Mouse (Mus musculus) MEL (cell line): ENCODE measurements around the gene Sdccag8. TPM values are rescaled to one million over a fixed set of nuclear protein-coding genes. Genes with fewer than 3 reads are reported as not detected.

Experiments used
- DNase-seq: peaks from one replicate; pipeline ENCODE4 v3.0.0; 2011; ENCODE audit warnings: low read depth, low spot score
- H3K27ac ChIP-seq: 2 replicates; pipeline ENCODE4 v1.5.1; 2012; ENCODE audit warnings: low read depth, mild to moderate bottlenecking, control low read depth, low read length, moderate library complexity; ENCODE audit not compliant: control insufficient read depth
- H3K27me3 ChIP-seq, 2 experiments: fragments of 150-350 bp in 1 of 2; sonication (generic) in 1 of 2; 2 replicates each; pipeline ENCODE4 v1.6.1; 2012; ENCODE audit warnings: low read length in 2 of 2, mild to moderate bottlenecking in 2 of 2, improper control_type of control experiment in 1 of 2, moderate library complexity in 1 of 2; ENCODE audit not compliant: insufficient read depth in 2 of 2, control insufficient read depth in 1 of 2
- H3K36me3 ChIP-seq, 2 experiments: 2 replicates each; pipeline ENCODE4 v1.6.1; 2012 to 2014; ENCODE audit warnings: low read length in 2 of 2, improper control_type of control experiment in 1 of 2, inconsistent platforms in 1 of 2, mild to moderate bottlenecking in 1 of 2; ENCODE audit not compliant: insufficient read depth in 2 of 2, control insufficient read depth in 1 of 2
- H3K4me1 ChIP-seq, 2 experiments: fragments of 150-350 bp in 1 of 2; sonication (generic) in 1 of 2; 2 replicates each; pipeline ENCODE4 v1.6.1; 2012; ENCODE audit warnings: low read length in 2 of 2, improper control_type of control experiment in 1 of 2, mild to moderate bottlenecking in 1 of 2; ENCODE audit not compliant: insufficient read depth in 2 of 2, control insufficient read depth in 1 of 2
- H3K4me3 ChIP-seq, 2 experiments: fragments of 150-350 bp in 1 of 2; sonication (generic) in 1 of 2; 2 replicates each; pipeline ENCODE4 v1.5.1; 2012; ENCODE audit warnings: low read depth in 2 of 2, low read length in 2 of 2, mild to moderate bottlenecking in 2 of 2, moderate library complexity in 2 of 2, control low read depth in 1 of 2, improper control_type of control experiment in 1 of 2; ENCODE audit not compliant: control insufficient read depth in 1 of 2, insufficient read depth in 1 of 2
- H3K79me2 ChIP-seq: 2 replicates; pipeline ENCODE4 v1.6.1; 2012; ENCODE audit warnings: mild to moderate bottlenecking, low read length, moderate library complexity; ENCODE audit not compliant: control insufficient read depth, poor library complexity, insufficient read depth
- H3K9ac ChIP-seq: 2 replicates; pipeline ENCODE4 v1.6.1; 2012; ENCODE audit warnings: low read depth, mild to moderate bottlenecking, control low read depth, low read length, moderate library complexity; ENCODE audit not compliant: control insufficient read depth, poor library complexity, severe bottlenecking
- H3K9me3 ChIP-seq: fragments of 150-350 bp; sonication (generic); replicated peaks from 2 replicates; pipeline ENCODE4 v1.6.1; 2012; ENCODE audit warnings: mild to moderate bottlenecking, low read length, improper control_type of control experiment, moderate library complexity; ENCODE audit not compliant: insufficient read depth
- BHLHE40 ChIP-seq: IDR thresholded peaks from 2 replicates; pipeline ENCODE4 v1.6.1; 2012; ENCODE audit warnings: low read depth, mild to moderate bottlenecking, inconsistent platforms, low read length, improper control_type of control experiment, borderline replicate concordance
- CHD1 ChIP-seq: IDR thresholded peaks from 2 replicates; pipeline ENCODE4 v1.6.1; 2012; ENCODE audit warnings: low read depth, mild to moderate bottlenecking, inconsistent platforms, low read length, improper control_type of control experiment
- CHD2 ChIP-seq: IDR thresholded peaks from 2 replicates; pipeline ENCODE4 v1.6.1; 2011; ENCODE audit warnings: low read length, improper control_type of control experiment
- CTCF ChIP-seq, 3 experiments: IDR thresholded peaks in 2 of 3; conservative IDR thresholded peaks in 1 of 3; 2 replicates each; pipeline ENCODE4 v1.5.1; 2011 to 2012; ENCODE audit warnings: low read length in 3 of 3, low read depth in 2 of 3, mild to moderate bottlenecking in 2 of 3, improper control_type of control experiment in 1 of 3, inconsistent platforms in 1 of 3, mixed read lengths in 1 of 3, moderate library complexity in 1 of 3; ENCODE audit not compliant: control insufficient read depth in 1 of 3, insufficient read depth in 1 of 3, poor library complexity in 1 of 3, severe bottlenecking in 1 of 3
- ELF1 ChIP-seq: IDR thresholded peaks from 2 replicates; pipeline ENCODE4 v1.6.1; 2014; ENCODE audit warnings: low read depth, mild to moderate bottlenecking, inconsistent platforms, low read length, improper control_type of control experiment, moderate library complexity
- EP300 ChIP-seq, 2 experiments: IDR thresholded peaks; 2 replicates each; pipeline ENCODE4 v1.6.1; 2011; ENCODE audit warnings: improper control_type of control experiment in 2 of 2, low read length in 2 of 2, low read depth in 1 of 2, mild to moderate bottlenecking in 1 of 2
- GATA1 ChIP-seq: IDR thresholded peaks from 2 replicates; pipeline ENCODE4 v1.6.1; 2011; ENCODE audit warnings: low read depth, low read length, improper control_type of control experiment
- HCFC1 ChIP-seq: IDR thresholded peaks from 2 replicates; pipeline ENCODE4 v1.6.1; 2012; ENCODE audit warnings: low read depth, mild to moderate bottlenecking, inconsistent platforms, low read length, improper control_type of control experiment, moderate library complexity
- JUND ChIP-seq: IDR thresholded peaks from 2 replicates; pipeline ENCODE4 v1.6.1; 2011; ENCODE audit warnings: low read depth, mild to moderate bottlenecking, improper control_type of control experiment, low read length
- KAT2A ChIP-seq: conservative IDR thresholded peaks from 2 replicates; pipeline ENCODE4 v1.6.1; 2012; ENCODE audit warnings: low read depth, low read length, improper control_type of control experiment, inconsistent platforms
- MAFK ChIP-seq: IDR thresholded peaks from 2 replicates; pipeline ENCODE4 v1.6.1; 2011; ENCODE audit warnings: low read depth, mild to moderate bottlenecking, low read length, improper control_type of control experiment, borderline replicate concordance
- MAX ChIP-seq: IDR thresholded peaks from 2 replicates; pipeline ENCODE4 v1.6.1; 2011; ENCODE audit warnings: low read length, improper control_type of control experiment
- MAZ ChIP-seq: IDR thresholded peaks from 2 replicates; pipeline ENCODE4 v1.6.1; 2012; ENCODE audit warnings: low read depth, mild to moderate bottlenecking, inconsistent platforms, low read length, improper control_type of control experiment
- MXI1 ChIP-seq: IDR thresholded peaks from 2 replicates; pipeline ENCODE4 v1.6.1; 2011; ENCODE audit warnings: mild to moderate bottlenecking, low read depth, low read length, improper control_type of control experiment
- NELFE ChIP-seq: IDR thresholded peaks from 2 replicates; pipeline ENCODE4 v1.6.1; 2011; ENCODE audit warnings: low read depth, low read length, improper control_type of control experiment
- NRF1 ChIP-seq: IDR thresholded peaks from 2 replicates; pipeline ENCODE4 v1.6.1; 2014; ENCODE audit warnings: low read depth, mild to moderate bottlenecking, inconsistent platforms, low read length, improper control_type of control experiment, moderate library complexity; ENCODE audit not compliant: poor library complexity, insufficient read depth, severe bottlenecking
- RAD21 ChIP-seq: IDR thresholded peaks from 2 replicates; pipeline ENCODE4 v1.6.1; 2011; ENCODE audit warnings: mild to moderate bottlenecking, low read depth, low read length, improper control_type of control experiment
- RCOR1 ChIP-seq: IDR thresholded peaks from 2 replicates; pipeline ENCODE4 v1.6.1; 2012; ENCODE audit warnings: low read depth, mild to moderate bottlenecking, inconsistent platforms, low read length, improper control_type of control experiment
- TAL1 ChIP-seq: IDR thresholded peaks from 2 replicates; pipeline ENCODE4 v1.6.1; 2012; ENCODE audit warnings: mild to moderate bottlenecking, inconsistent platforms, low read length, moderate library complexity, mixed read lengths
- USF1 ChIP-seq: IDR thresholded peaks from 2 replicates; pipeline ENCODE4 v1.6.1; 2014; ENCODE audit warnings: low read depth, mild to moderate bottlenecking, inconsistent platforms, low read length, improper control_type of control experiment, moderate library complexity
- ZKSCAN1 ChIP-seq: IDR thresholded peaks from 2 replicates; pipeline ENCODE4 v1.6.1; 2012; ENCODE audit warnings: low read depth, mild to moderate bottlenecking, inconsistent platforms, low read length, improper control_type of control experiment, moderate library complexity
- ZNF384 ChIP-seq: IDR thresholded peaks from 2 replicates; pipeline ENCODE4 v1.6.1; 2012; ENCODE audit warnings: low read depth, mild to moderate bottlenecking, inconsistent platforms, low read length, improper control_type of control experiment
- polyA plus RNA-seq, 2 experiments: library from polyadenylated mRNA; stranded (reverse) in 1 of 2; unstranded in 1 of 2; fragments of >175 nt in 1 of 2; fragments of >200 nt in 1 of 2; gene quantifications; 2 replicates each; pipeline versions ENCODE4 v1.2.1 to v1.2.4; 2012; ENCODE audit warnings: low replicate concordance in 2 of 2, low read depth in 1 of 2; ENCODE audit not compliant: insufficient read length in 2 of 2, insufficient read depth in 1 of 2, missing spikeins in 1 of 2
- total RNA-seq: library from RNA; depleted of rRNA; stranded (reverse); fragments of 300-350 nt; gene quantifications from 2 replicates; pipeline ENCODE4 v1.2.3, GENCODE M21; 2012

The Sdccag8 gene
- total and polyA plus RNA-seq, 3 experiments: 4.6 to 7.8 TPM; not detected in 1

GRCm38 (mm10) chr1:176992517-176992916 lies 178.1 kb downstream of the Sdccag8 start:
- H3K9ac ChIP-seq: no peak overlapping the region
- no peaks in the 10 kb centered on the region for H3K9me3 ChIP-seq
- TF ChIP-seq ZNF384 (no peak), MAZ (no peak), EP300 (IDR thresholded peaks at IDR 0.05; ENCODE audit: low read depth in 1 of 2, low read length in 2 of 2) (peak; percentile 32 to 35; a peak in 2 of 4 replicates), HCFC1 (no peak), CTCF (IDR thresholded peaks at IDR 0.05 in 2 of 3, conservative IDR thresholded peaks at IDR 0.05 in 1 of 3; ENCODE audit: control insufficient read depth in 1 of 3, insufficient read depth in 1 of 3, low read depth in 2 of 3, low read length in 3 of 3, poor library complexity in 1 of 3, severe bottlenecking in 1 of 3) (no peak; a peak in 1 of 6 replicates), MAX (no peak), RCOR1 (0 out of 2 replicates have a peak, but pooled peaks have one; percentile 7), ZKSCAN1 (no peak), CHD2 (no peak), GATA1 (0 out of 2 replicates have a peak, but pooled peaks have one; percentile 20), KAT2A (no peak)
- H3K4me3 ChIP-seq: no peak overlapping the region; a peak in 1 of 4 replicates
- H3K4me1 ChIP-seq: peaks cover 10 to 23% of the 10 kb centered on the region in 2 experiments
- no peaks in the 10 kb centered on the region for H3K79me2 ChIP-seq
- no peaks in the 10 kb centered on the region for H3K27me3 ChIP-seq
- no peak overlapping the region for H3K27ac ChIP-seq
- H3K36me3 ChIP-seq: peaks cover 0 to 23% of the 10 kb centered on the region in 2 experiments; a peak in 2 of 4 replicates
- peak; percentile 60 for DNase-seq

GRCm38 (mm10) chr1:176993141-176994010 lies 178.9 kb downstream of the Sdccag8 start:
- H3K4me3 ChIP-seq: no peak overlapping the region
- TF ChIP-seq GATA1: no peak
- no peak for TF ChIP-seq TAL1
- no peak for TF ChIP-seq NRF1
- TF ChIP-seq KAT2A: no peak
- no peak for TF ChIP-seq NELFE
- no peak for TF ChIP-seq RAD21
- TF ChIP-seq BHLHE40: no peak
- no peak for TF ChIP-seq JUND
- no peak for TF ChIP-seq CHD1
- no peak for TF ChIP-seq ELF1
- no peak for TF ChIP-seq USF1
- TF ChIP-seq MAFK: no peak
- no peak for TF ChIP-seq EP300 (IDR thresholded peaks at IDR 0.05; ENCODE audit: low read depth in 1 of 2, low read length in 2 of 2)
- no peak for TF ChIP-seq MXI1
- TF ChIP-seq CHD2: no peak
- H3K4me1 ChIP-seq: peaks cover 10 to 23% of the 10 kb centered on the region in 2 experiments
- no peak overlapping the region for H3K27ac ChIP-seq
- H3K36me3 ChIP-seq: peaks cover 0 to 24% of the 10 kb centered on the region in 2 experiments; a peak in 2 of 4 replicates
- no peak for DNase-seq
- no peaks in the 10 kb centered on the region for H3K27me3 ChIP-seq
- H3K79me2 ChIP-seq: no peaks in the 10 kb centered on the region
- no peak overlapping the region for H3K9ac ChIP-seq
- no peaks in the 10 kb centered on the region for H3K9me3 ChIP-seq
